Mouse (Mus musculus) liver, adult 2 months (tissue): ENCODE results near the gene Slc35f6.

Experiments
- CTCF ChIP-seq: fragments of 200-500 bp; IDR thresholded peaks from 2 replicates; pipeline ENCODE4 v1.5.1; 2011; ENCODE audit warnings: low read depth, low read length, control low read depth
- POLR2A ChIP-seq: fragments of 200-500 bp; IDR thresholded peaks from 2 replicates; pipeline ENCODE4 v1.6.1; 2011; ENCODE audit warnings: low read length, control low read depth; ENCODE audit not compliant: insufficient read depth; ENCODE audit errors: extremely low read depth

GRCm38 (mm10) chr5:30636994-30637393 is 10.7 kb upstream of the Slc35f6 start:
- TF ChIP-seq CTCF = no peak
- TF ChIP-seq POLR2A = no peak
